Mouse (Mus musculus) kidney, embryonic 15.5 days (tissue): ENCODE results near the gene Timp4. TPM values are rescaled to one million over a fixed set of nuclear protein-coding genes. Genes with fewer than 3 reads are reported as not detected.
"Not testable (repeated sequence)": the region's sequence is repeated elsewhere in the genome, so short reads cannot be mapped to it uniquely, and the experiment has no call there.

Experiments used
- ATAC-seq: fragments of 200-750 bp; cut with Nextera tagmentation; replicated peaks from 2 replicates; pipeline ENCODE4 v1.8.0; 2017; ENCODE audit warnings: moderate TSS enrichment; ENCODE audit not compliant: low FRiP score
- H3K27ac ChIP-seq: fragments of 300-500 bp; sonication (generic); 2 replicates; pipeline ENCODE4 v1.5.1; 2015; ENCODE audit warnings: mild to moderate bottlenecking, inconsistent platforms
- H3K27me3 ChIP-seq: fragments of 300-500 bp; sonication (generic); 2 replicates; pipeline ENCODE4 v1.6.1; 2015; ENCODE audit warnings: inconsistent platforms
- H3K36me3 ChIP-seq: fragments of 300-500 bp; sonication (generic); 2 replicates; pipeline ENCODE4 v1.6.1; 2015; ENCODE audit warnings: inconsistent platforms
- H3K4me1 ChIP-seq: fragments of 300-500 bp; sonication (generic); 2 replicates; pipeline ENCODE4 v1.6.1; 2015; ENCODE audit warnings: inconsistent platforms
- H3K4me2 ChIP-seq: fragments of 300-500 bp; sonication (generic); 2 replicates; pipeline ENCODE4 v1.6.1; 2015; ENCODE audit warnings: moderate library complexity, mild to moderate bottlenecking, inconsistent platforms
- H3K4me3 ChIP-seq: fragments of 300-500 bp; sonication (generic); replicated peaks from 2 replicates; pipeline ENCODE4 v1.5.1; 2015; ENCODE audit warnings: mild to moderate bottlenecking, inconsistent platforms
- H3K9ac ChIP-seq: fragments of 300-500 bp; sonication (generic); 2 replicates; pipeline ENCODE4 v1.6.1; 2015; ENCODE audit warnings: mild to moderate bottlenecking, inconsistent platforms
- H3K9me3 ChIP-seq: fragments of 300-500 bp; sonication (generic); replicated peaks from 2 replicates; pipeline ENCODE4 v1.6.1; 2016; ENCODE audit warnings: inconsistent platforms
- WGBS: fragments of 180-500 bp; shearing (Covaris S2); methylation state at CpG from one replicate; pipeline ENCODE4 v1.1.7; 2015; ENCODE audit warnings: mixed read lengths; 5-methylcytosine and 5-hydroxymethylcytosine counted together
- polyA plus RNA-seq: library from polyadenylated mRNA; unstranded; fragments of >200 nt; fragmentation: Nextera tagmentation; extraction: Ambion mirVana; gene quantifications from 2 replicates; pipeline ENCODE4 v1.2.1, GENCODE M21; 2015

The Timp4 gene
- polyA plus RNA-seq, 1 experiment from 2014 or later: 0.36 TPM

DNA sequence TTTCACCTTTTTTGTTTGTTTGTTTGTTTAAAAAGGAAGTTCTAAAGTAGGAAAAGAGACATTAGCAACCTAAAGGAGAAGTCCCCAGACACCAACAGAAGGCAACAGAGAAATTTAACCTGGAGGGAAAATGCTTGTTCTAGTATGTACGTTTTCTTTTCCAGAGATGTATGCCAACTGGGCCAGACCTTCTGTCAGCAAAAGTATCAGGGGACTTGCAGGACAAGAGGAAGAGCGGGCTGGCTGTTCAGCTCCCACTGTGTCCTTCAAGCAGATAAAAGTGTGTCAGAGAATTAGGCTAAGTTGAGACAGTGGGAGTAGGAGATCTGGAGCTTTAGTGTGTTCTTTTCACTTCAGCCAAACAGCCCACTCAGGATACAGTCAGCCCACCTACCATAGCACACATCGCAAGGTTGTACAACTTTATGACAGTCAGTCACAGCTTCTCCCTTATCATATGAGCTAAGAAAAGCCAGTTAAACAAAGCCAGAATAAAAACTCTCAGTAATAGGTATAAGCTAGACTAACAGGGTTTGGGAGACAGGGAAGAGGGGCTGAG, 6.4 kb downstream of the Timp4 start:
- H3K9ac ChIP-seq: no peak overlapping the region
- H3K27me3 ChIP-seq: no peaks in the 10 kb centered on the region
- no peaks in the 10 kb centered on the region for H3K36me3 ChIP-seq
- H3K4me1 ChIP-seq: no peaks in the 10 kb centered on the region
- ATAC-seq: no peak
- no peak overlapping the region for H3K4me3 ChIP-seq
- H3K27ac ChIP-seq: no peak overlapping the region
- no peak overlapping the region for H3K4me2 ChIP-seq
- 82% methylated on average over 3 of the region's 3 CpGs for WGBS
- no peaks in the 10 kb centered on the region for H3K9me3 ChIP-seq

GRCm38 (mm10) chr6:115244222-115244621, 7.8 kb downstream of the Timp4 start:
- H3K4me1 ChIP-seq: no peaks in the 10 kb centered on the region
- no peak overlapping the region for H3K9ac ChIP-seq
- WGBS: 75% methylated on average over 2 of the region's 2 CpGs
- ATAC-seq: no peak
- no peaks in the 10 kb centered on the region for H3K27me3 ChIP-seq
- no peaks in the 10 kb centered on the region for H3K9me3 ChIP-seq
- H3K36me3 ChIP-seq: no peaks in the 10 kb centered on the region
- no peak overlapping the region for H3K4me2 ChIP-seq
- H3K4me3 ChIP-seq: no peak overlapping the region
- no peak overlapping the region for H3K27ac ChIP-seq

GRCm38 (mm10) chr6:115241939-115242338, 10.1 kb downstream of the Timp4 start:
- no peaks in the 10 kb centered on the region for H3K36me3 ChIP-seq
- H3K4me2 ChIP-seq: no peak overlapping the region
- 86% methylated on average over 3 of the region's 3 CpGs for WGBS
- H3K27me3 ChIP-seq: no peaks in the 10 kb centered on the region
- H3K27ac ChIP-seq: no peak overlapping the region
- no peaks in the 10 kb centered on the region for H3K9me3 ChIP-seq
- no peak overlapping the region for H3K9ac ChIP-seq
- no peak overlapping the region for H3K4me3 ChIP-seq
- ATAC-seq: no peak
- H3K4me1 ChIP-seq: no peaks in the 10 kb centered on the region

DNA sequence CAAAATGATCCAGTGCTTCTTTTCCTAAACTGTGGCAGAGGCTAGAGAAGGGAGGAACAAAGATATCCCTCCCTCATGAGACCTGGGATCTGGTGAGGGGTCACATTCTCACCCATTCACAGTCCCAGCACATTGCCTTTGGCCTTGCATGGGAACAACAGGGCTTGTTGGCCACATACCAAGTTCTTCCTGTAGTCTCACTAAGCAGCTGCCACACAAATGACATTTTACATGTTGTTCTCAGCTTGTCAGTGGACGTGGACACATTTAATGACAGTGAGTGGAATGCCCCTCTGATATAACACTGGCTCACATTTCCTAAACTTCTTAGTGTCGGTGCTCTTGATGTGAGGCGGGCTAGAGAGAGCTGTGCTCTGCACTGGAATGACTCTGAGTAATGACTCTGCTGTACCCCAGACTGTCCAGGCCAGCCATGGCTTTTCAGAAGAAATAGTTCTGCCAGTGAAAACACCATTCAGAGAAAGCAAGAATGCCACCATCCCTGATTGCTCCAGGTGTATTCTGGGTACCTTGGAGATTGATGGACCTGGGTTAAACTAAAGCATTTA, 10.8 kb downstream of the Timp4 start:
- 56% methylated on average over 3 of the region's 3 CpGs for WGBS
- no peak overlapping the region for H3K9ac ChIP-seq
- no peaks in the 10 kb centered on the region for H3K9me3 ChIP-seq
- no peaks in the 10 kb centered on the region for H3K27me3 ChIP-seq
- H3K4me1 ChIP-seq: no peaks in the 10 kb centered on the region
- no peak overlapping the region for H3K4me3 ChIP-seq
- no peak for ATAC-seq
- no peaks in the 10 kb centered on the region for H3K36me3 ChIP-seq
- H3K4me2 ChIP-seq: no peak overlapping the region
- no peak overlapping the region for H3K27ac ChIP-seq

DNA sequence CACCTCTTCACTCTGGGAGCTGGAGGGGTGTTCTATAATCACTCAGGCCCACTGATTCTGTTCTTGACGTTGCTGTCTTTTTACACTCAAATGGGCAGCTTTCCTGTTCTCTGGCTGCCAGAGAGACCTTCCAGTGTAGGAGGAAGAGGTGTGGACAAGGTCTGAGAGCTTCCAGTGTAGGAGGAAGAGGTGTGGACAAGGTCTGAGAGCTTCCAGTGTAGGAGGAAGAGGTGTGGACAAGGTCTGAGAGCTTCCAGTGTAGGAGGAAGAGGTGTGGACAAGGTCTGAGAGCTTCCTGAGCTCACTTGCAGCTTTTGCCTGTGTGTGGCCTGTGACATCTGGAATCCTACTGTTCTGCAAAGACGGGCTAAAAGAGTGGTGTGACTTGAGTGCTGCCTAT, 11.6 kb downstream of the Timp4 start:
- not testable (repeated sequence) for H3K9ac ChIP-seq, ATAC-seq, H3K9me3 ChIP-seq, H3K4me1 ChIP-seq, H3K4me2 ChIP-seq, H3K27ac ChIP-seq, H3K36me3 ChIP-seq, H3K4me3 ChIP-seq, H3K27me3 ChIP-seq
- 39% methylated on average over 2 of the region's 2 CpGs for WGBS

DNA sequence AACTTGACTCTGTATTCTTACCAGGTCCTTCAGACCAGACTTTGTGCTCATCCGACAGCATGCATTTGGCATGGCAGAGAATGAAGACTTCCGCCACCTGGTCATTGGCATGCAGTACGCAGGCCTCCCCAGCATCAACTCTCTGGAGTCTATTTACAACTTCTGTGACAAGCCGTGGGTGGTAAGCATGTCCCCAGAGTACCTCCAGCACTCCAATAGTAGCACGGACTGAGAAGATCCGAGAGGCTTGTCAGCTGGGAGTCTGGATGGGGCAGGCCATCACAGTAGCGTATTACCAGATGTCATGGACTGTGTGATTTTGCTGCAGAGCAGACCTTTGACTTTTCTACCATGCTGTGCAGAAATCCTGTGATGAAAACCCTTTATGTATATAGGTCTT, 12.7 kb downstream of the Timp4 start:
- H3K27ac ChIP-seq: no peak overlapping the region
- ATAC-seq: no peak
- H3K27me3 ChIP-seq: no peaks in the 10 kb centered on the region
- H3K4me3 ChIP-seq: no peak overlapping the region
- 79% methylated on average over 7 of the region's 7 CpGs for WGBS
- H3K36me3 ChIP-seq: no peaks in the 10 kb centered on the region
- H3K4me2 ChIP-seq: no peak overlapping the region
- H3K9me3 ChIP-seq: no peaks in the 10 kb centered on the region
- H3K9ac ChIP-seq: no peak overlapping the region
- no peaks in the 10 kb centered on the region for H3K4me1 ChIP-seq

GRCm38 (mm10) chr6:115238031-115239027, 13.7 kb downstream of the Timp4 start:
- no peaks in the 10 kb centered on the region for H3K36me3 ChIP-seq
- no peak overlapping the region for H3K4me3 ChIP-seq
- WGBS: 80% methylated on average over 9 of the region's 9 CpGs
- H3K9ac ChIP-seq: no peak overlapping the region
- no peak overlapping the region for H3K27ac ChIP-seq
- H3K4me2 ChIP-seq: no peak overlapping the region
- H3K9me3 ChIP-seq: no peaks in the 10 kb centered on the region
- no peaks in the 10 kb centered on the region for H3K27me3 ChIP-seq
- ATAC-seq: no peak
- H3K4me1 ChIP-seq: no peaks in the 10 kb centered on the region

GRCm38 (mm10) chr6:115232562-115232961, 19.4 kb downstream of the Timp4 start:
- H3K9ac ChIP-seq: no peak overlapping the region
- H3K27me3 ChIP-seq: no peaks in the 10 kb centered on the region
- no peaks in the 10 kb centered on the region for H3K4me1 ChIP-seq
- H3K4me3 ChIP-seq: no peak overlapping the region
- no peaks in the 10 kb centered on the region for H3K36me3 ChIP-seq
- H3K4me2 ChIP-seq: no peak overlapping the region
- H3K9me3 ChIP-seq: no peaks in the 10 kb centered on the region
- no peak for ATAC-seq
- 68% methylated on average over 1 of the region's 1 CpGs for WGBS
- H3K27ac ChIP-seq: no peak overlapping the region

GRCm38 (mm10) chr6:115231836-115232235, 20.2 kb downstream of the Timp4 start:
- 61% methylated on average over 4 of the region's 4 CpGs for WGBS
- H3K36me3 ChIP-seq: no peaks in the 10 kb centered on the region
- no peaks in the 10 kb centered on the region for H3K27me3 ChIP-seq
- no peaks in the 10 kb centered on the region for H3K9me3 ChIP-seq
- ATAC-seq: no peak
- H3K4me2 ChIP-seq: no peak overlapping the region
- no peak overlapping the region for H3K9ac ChIP-seq
- no peak overlapping the region for H3K4me3 ChIP-seq
- H3K4me1 ChIP-seq: no peaks in the 10 kb centered on the region
- no peak overlapping the region for H3K27ac ChIP-seq

GRCm38 (mm10) chr6:115230557-115230956, 21.4 kb downstream of the Timp4 start:
- no peaks in the 10 kb centered on the region for H3K9me3 ChIP-seq
- H3K4me1 ChIP-seq: no peaks in the 10 kb centered on the region
- no peak overlapping the region for H3K4me2 ChIP-seq
- H3K4me3 ChIP-seq: no peak overlapping the region
- H3K9ac ChIP-seq: no peak overlapping the region
- WGBS: 53% methylated on average over 3 of the region's 3 CpGs
- no peak for ATAC-seq
- H3K27ac ChIP-seq: no peak overlapping the region
- H3K36me3 ChIP-seq: no peaks in the 10 kb centered on the region
- no peaks in the 10 kb centered on the region for H3K27me3 ChIP-seq

DNA sequence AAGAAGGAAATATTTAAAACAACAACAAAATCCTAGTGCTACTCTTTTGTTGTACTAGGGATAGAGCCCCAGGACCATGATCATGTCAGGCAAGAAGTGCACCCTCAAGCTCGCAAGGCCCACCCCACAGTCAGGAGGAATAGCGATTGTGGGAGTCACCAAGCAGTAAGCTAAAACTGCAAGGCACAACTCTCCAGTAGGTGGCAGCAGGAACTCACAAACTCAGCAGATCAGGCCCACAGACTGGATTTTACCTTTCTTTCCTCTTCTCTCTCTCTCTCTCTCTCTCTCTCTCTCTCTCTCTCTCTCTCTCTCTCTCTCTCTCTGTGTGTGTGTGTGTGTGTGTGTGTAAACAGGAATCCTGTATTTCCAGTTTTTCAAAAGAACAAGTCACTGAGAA, 24.5 kb downstream of the Timp4 start:
- H3K9me3 ChIP-seq: no peaks in the 10 kb centered on the region
- H3K27ac ChIP-seq: no peak overlapping the region
- H3K4me1 ChIP-seq: no peaks in the 10 kb centered on the region
- WGBS: 7% methylated on average over 2 of the region's 2 CpGs
- no peak overlapping the region for H3K4me2 ChIP-seq
- H3K9ac ChIP-seq: no peak overlapping the region
- H3K27me3 ChIP-seq: no peaks in the 10 kb centered on the region
- no peaks in the 10 kb centered on the region for H3K36me3 ChIP-seq
- H3K4me3 ChIP-seq: no peak overlapping the region
- 0 out of 2 replicates have a peak, but pooled peaks have one; percentile 49 for ATAC-seq

DNA sequence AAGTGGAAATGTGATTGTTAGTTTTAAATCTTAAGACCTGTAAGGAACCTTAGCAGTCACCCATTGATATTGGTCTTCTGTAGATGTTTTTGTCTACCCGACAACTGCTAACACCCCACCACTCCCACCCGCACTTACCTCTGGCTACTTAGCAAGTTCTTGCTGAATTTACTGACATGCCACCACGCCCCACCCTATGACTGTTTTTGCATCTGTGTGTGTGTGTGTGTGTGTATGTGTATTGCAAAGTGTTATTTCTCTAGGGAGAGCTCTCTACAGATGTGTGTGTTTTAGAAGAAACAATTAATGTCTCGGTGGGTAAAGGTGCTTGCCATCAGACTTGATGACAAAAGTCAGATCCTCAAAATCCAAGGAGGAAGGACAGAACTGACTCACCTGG, 25.0 kb downstream of the Timp4 start, which contains the start of gene Gm17482:
Gm17482 (plus strand) TSS at position 301 of the 400 bp plus-strand sequence.
- Histone ChIP-seq H3K4me1 (no peaks in the 10 kb centered on the region), H3K36me3 (no peaks in the 10 kb centered on the region), H3K27ac (no peak within 1 kb of the TSS), H3K27me3 (no peaks in the 10 kb centered on the region), H3K9me3 (no peaks in the 10 kb centered on the region), H3K4me3 (no peak within 1 kb of the TSS), H3K4me2 (no peak within 1 kb of the TSS), H3K9ac (no peak within 1 kb of the TSS)
- no peak for ATAC-seq
- 75% methylated on average over 4 of the region's 4 CpGs for WGBS
